Mouse (Mus musculus): ENCODE measurements around the gene Josd2. TPM values are rescaled to one million over a fixed set of nuclear protein-coding genes. Genes with fewer than 3 reads are reported as not detected.

Josd2 gene
- total and polyA plus RNA-seq, 3 experiments, result 33.9 to 57.7 (median 54.8) TPM

- no peak overlapping the region for H3K9ac ChIP-seq (ENCODE audit: insufficient read depth, low read depth)
- no peak overlapping the region for H3K27ac ChIP-seq (ENCODE audit: insufficient read depth, low read depth)
- no peak for DNase-seq (ENCODE audit: extremely low read depth)
- H3K4me3 ChIP-seq (replicated peaks in 1 of 3; ENCODE audit: low read depth in 2 of 3, low read length in 2 of 3, poor library complexity in 1 of 3), result no peak overlapping the region
- in situ Hi-C loops (cut with MboI; ENCODE audit: low pct_ligation_motif_present, low pct_unique_long_range_greater_than_20kb, low sequenced_read_pairs), result loop anchor here (10.0 kb wide), 1 partner anchor 102 kb away; the partner anchor contains the start of genes 1700008O03Rik and Syt3
- TF ChIP-seq MEF2A (IDR thresholded peaks at IDR 0.05; ENCODE audit: borderline replicate concordance, low read depth, low read length) (no peak), KAT2A (IDR thresholded peaks at IDR 0.05; ENCODE audit: insufficient replicate concordance, low read length) (no peak), E2F4 (IDR thresholded peaks at IDR 0.05; ENCODE audit: insufficient replicate concordance, low read depth, low read length) (no peak), SMC3 (IDR thresholded peaks at IDR 0.05; ENCODE audit: low read depth, low read length) (no peak), CTCF (conservative IDR thresholded peaks at IDR 0.05 in 1 of 2, IDR thresholded peaks at IDR 0.05 in 1 of 2; ENCODE audit: low read depth in 2 of 2, low read length in 2 of 2) (no peak), CHD2 (IDR thresholded peaks at IDR 0.05; ENCODE audit: low read length) (no peak), TCF12 (IDR thresholded peaks at IDR 0.05; ENCODE audit: low read depth, low read length) (no peak), PAX5 (IDR thresholded peaks at IDR 0.05; ENCODE audit: low read length) (no peak), SIN3A (IDR thresholded peaks at IDR 0.05; ENCODE audit: low read length) (no peak), HCFC1 (IDR thresholded peaks at IDR 0.05; ENCODE audit: low read depth, low read length) (no peak), NELFE (IDR thresholded peaks at IDR 0.05; ENCODE audit: low read depth, low read length) (no peak), MAFK (IDR thresholded peaks at IDR 0.05; ENCODE audit: insufficient replicate concordance, low read length) (no peak), JUND (conservative IDR thresholded peaks at IDR 0.05; ENCODE audit: low read depth, low read length) (no peak), GABPA (IDR thresholded peaks at IDR 0.05; ENCODE audit: insufficient replicate concordance, low read depth, low read length) (no peak), TBP (conservative IDR thresholded peaks at IDR 0.05; ENCODE audit: low read depth, low read length) (no peak), POLR2A (IDR thresholded peaks at IDR 0.05; ENCODE audit: low read depth, low read length) (no peak)
- dilution Hi-C loops (cut with MboI; ENCODE audit: extremely low pct_ligation_motif_present, extremely low pct_unique_long_range_greater_than_20kb, low sequenced_read_pairs), result no loop called here
- H3K79me2 ChIP-seq (replicated peaks; ENCODE audit: control insufficient read depth, extremely low read depth, insufficient read depth, poor library complexity, severe bottlenecking), result no peaks in the 10 kb centered on the region
- H3K4me2 ChIP-seq (ENCODE audit: insufficient read depth, low read depth, poor library complexity, severe bottlenecking), result no peak overlapping the region
- H3K9me3 ChIP-seq (replicated peaks; ENCODE audit: low read length), result no peaks in the 10 kb centered on the region
- H3K4me1 ChIP-seq (ENCODE audit: control insufficient read depth in 1 of 2, insufficient read depth in 2 of 2), result no peaks in the 10 kb centered on the region
- H3K36me3 ChIP-seq (replicated peaks in 1 of 2; ENCODE audit: control insufficient read depth in 1 of 2, insufficient read depth in 1 of 2, low read length in 1 of 2), result peaks cover 22 to 60% of the 10 kb centered on the region in 2 experiments
- H3K27me3 ChIP-seq (replicated peaks), result peaks cover 8% of the 10 kb centered on the region
Observed at GRCm38 (mm10) chr7:44486927-44487575, 19.3 kb downstream of the Josd2 start.

DNA sequence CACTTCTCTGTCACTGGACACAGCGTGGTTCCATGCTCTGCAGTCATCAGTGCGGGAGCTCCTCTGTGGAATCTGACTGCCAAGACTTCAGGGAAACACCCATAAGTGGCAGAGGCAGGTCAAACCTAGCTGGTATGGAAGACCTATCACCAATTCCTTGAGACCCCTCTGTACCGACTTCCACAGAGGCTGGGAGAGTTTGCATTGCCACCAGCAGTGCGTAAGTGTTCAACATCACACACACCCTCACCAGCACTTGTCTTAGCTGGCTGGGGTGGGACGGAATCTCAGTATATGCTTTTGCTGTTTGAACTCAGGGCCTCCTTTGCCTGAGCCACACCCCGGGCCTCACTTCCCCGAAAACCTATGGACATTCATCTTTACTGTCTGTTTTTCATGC lies 20.2 kb downstream of the Josd2 start:
- Histone ChIP-seq H3K4me1 (ENCODE audit: control insufficient read depth in 1 of 2, insufficient read depth in 2 of 2) (no peaks in the 10 kb centered on the region), H3K79me2 (replicated peaks; ENCODE audit: control insufficient read depth, extremely low read depth, insufficient read depth, poor library complexity, severe bottlenecking) (no peaks in the 10 kb centered on the region), H3K36me3 (replicated peaks in 1 of 2; ENCODE audit: control insufficient read depth in 1 of 2, insufficient read depth in 1 of 2, low read length in 1 of 2) (peaks cover 29 to 69% of the 10 kb centered on the region in 2 experiments), H3K27ac (ENCODE audit: insufficient read depth, low read depth) (no peak overlapping the region), H3K9me3 (replicated peaks; ENCODE audit: low read length) (no peaks in the 10 kb centered on the region), H3K9ac (ENCODE audit: insufficient read depth, low read depth) (no peak overlapping the region), H3K4me3 (replicated peaks in 1 of 3; ENCODE audit: low read depth in 2 of 3, low read length in 2 of 3, poor library complexity in 1 of 3) (no peak overlapping the region), H3K4me2 (ENCODE audit: insufficient read depth, low read depth, poor library complexity, severe bottlenecking) (no peak overlapping the region), H3K27me3 (replicated peaks) (no peaks in the 10 kb centered on the region)
- TF ChIP-seq SIN3A (IDR thresholded peaks at IDR 0.05; ENCODE audit: low read length) (no peak), TCF12 (IDR thresholded peaks at IDR 0.05; ENCODE audit: low read depth, low read length) (no peak), MEF2A (IDR thresholded peaks at IDR 0.05; ENCODE audit: borderline replicate concordance, low read depth, low read length) (no peak), ETS1 (conservative IDR thresholded peaks at IDR 0.05; ENCODE audit: low read depth, low read length) (no peak), RAD21 (IDR thresholded peaks at IDR 0.05; ENCODE audit: low read depth, low read length) (no peak), KAT2A (IDR thresholded peaks at IDR 0.05; ENCODE audit: insufficient replicate concordance, low read length) (no peak), MAX (IDR thresholded peaks at IDR 0.05; ENCODE audit: low read length) (no peak), EP300 (IDR thresholded peaks at IDR 0.05; ENCODE audit: low read length) (no peak), SMC3 (IDR thresholded peaks at IDR 0.05; ENCODE audit: low read depth, low read length) (no peak), MAZ (IDR thresholded peaks at IDR 0.05; ENCODE audit: low read depth, low read length) (no peak), USF1 (IDR thresholded peaks at IDR 0.05; ENCODE audit: low read depth, low read length) (no peak)
- no peak for DNase-seq (ENCODE audit: extremely low read depth)
- in situ Hi-C loops (cut with MboI; ENCODE audit: low pct_ligation_motif_present, low pct_unique_long_range_greater_than_20kb, low sequenced_read_pairs), result loop anchor here (10.0 kb wide), 1 partner anchor 103 kb away; the partner anchor contains the start of genes 1700008O03Rik and Syt3
- dilution Hi-C loops (cut with MboI; ENCODE audit: extremely low pct_ligation_motif_present, extremely low pct_unique_long_range_greater_than_20kb, low sequenced_read_pairs), result no loop called here

Data from CH12.LX (cell line).